Mouse (Mus musculus): ENCODE measurements at regions not wholly inside any gene's neighbourhood (a gene's known extent, or its start where the extent isn't known, plus 50 kb on each side); places are given as distances from the start of the nearest gene placed in this dataset.

GRCm38 (mm10) chr8:113439088-113439487 is 196.3 kb upstream of the Mon1b start:
- H3K4me1 ChIP-seq (ENCODE audit: control insufficient read depth, insufficient read depth, low read length): no peaks in the 10 kb centered on the region
- WGBS: 68% methylated on average over 7 of the region's 7 CpGs
- TF ChIP-seq CTCF (IDR thresholded peaks at IDR 0.05; ENCODE audit: insufficient read depth, low read depth, low read length) (no peak), POLR2A (IDR thresholded peaks at IDR 0.05; ENCODE audit: insufficient read depth, low read depth, low read length) (no peak)
- no peak overlapping the region for H3K27ac ChIP-seq (ENCODE audit: insufficient read depth, low read depth, low read length)
- no peak overlapping the region for H3K4me3 ChIP-seq (ENCODE audit: insufficient read depth, low read depth, low read length)

DNA sequence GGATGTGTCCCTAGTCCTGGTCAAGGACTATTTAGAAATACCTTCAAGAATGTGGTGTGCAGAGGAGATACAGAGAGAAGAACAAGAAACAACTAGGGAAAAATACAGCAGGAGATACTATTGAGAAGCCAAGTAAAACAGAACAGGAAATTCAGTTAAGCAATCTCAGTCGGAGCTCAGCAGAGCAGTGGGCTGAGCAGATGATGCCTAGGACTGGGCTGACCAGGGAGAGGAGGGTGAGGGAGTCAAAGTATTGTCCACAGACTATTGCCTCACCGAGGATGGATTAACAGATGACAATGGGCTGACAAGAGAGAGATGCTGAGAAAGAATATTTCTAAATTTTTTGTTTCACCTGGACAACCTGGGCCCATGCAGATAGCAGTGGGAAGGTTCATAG is 181.4 kb upstream of the Mon1b start:
- H3K4me1 ChIP-seq (ENCODE audit: control insufficient read depth, insufficient read depth, low read length): no peaks in the 10 kb centered on the region
- TF ChIP-seq POLR2A (IDR thresholded peaks at IDR 0.05; ENCODE audit: insufficient read depth, low read depth, low read length) (no peak), CTCF (IDR thresholded peaks at IDR 0.05; ENCODE audit: insufficient read depth, low read depth, low read length) (no peak)
- H3K4me3 ChIP-seq (ENCODE audit: insufficient read depth, low read depth, low read length): no peak overlapping the region
- 87% methylated on average over 2 of the region's 2 CpGs for WGBS
- no peak overlapping the region for H3K27ac ChIP-seq (ENCODE audit: insufficient read depth, low read depth, low read length)

DNA sequence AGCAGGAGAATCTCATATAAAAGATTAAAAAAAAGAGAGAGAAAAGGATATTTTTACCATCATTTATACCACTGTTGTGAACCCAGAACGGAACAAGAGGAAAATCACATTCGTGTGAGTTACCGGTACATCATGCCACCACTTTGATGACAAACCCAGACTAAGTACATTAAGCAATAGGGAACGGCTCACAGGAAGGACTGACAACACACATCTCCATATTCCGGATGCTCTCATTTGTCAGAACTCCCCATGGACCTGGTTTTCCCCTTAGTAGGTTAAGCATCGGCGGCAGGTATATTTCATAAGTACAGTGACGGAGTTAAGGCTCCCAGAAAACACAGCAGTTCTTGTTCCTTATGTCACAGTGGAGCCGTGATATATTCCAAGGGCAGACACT is 170.8 kb upstream of the Mon1b start:
- no peaks in the 10 kb centered on the region; the same call in 1 of the 2 replicates for H3K4me1 ChIP-seq (ENCODE audit: control insufficient read depth, insufficient read depth, low read length)
- no peak overlapping the region for H3K27ac ChIP-seq (ENCODE audit: insufficient read depth, low read depth, low read length)
- no peak for TF ChIP-seq CTCF (IDR thresholded peaks at IDR 0.05; ENCODE audit: insufficient read depth, low read depth, low read length)
- TF ChIP-seq POLR2A (IDR thresholded peaks at IDR 0.05; ENCODE audit: insufficient read depth, low read depth, low read length): no peak
- WGBS: 88% methylated on average over 9 of the region's 9 CpGs
- H3K4me3 ChIP-seq (ENCODE audit: insufficient read depth, low read depth, low read length): no peak overlapping the region

DNA sequence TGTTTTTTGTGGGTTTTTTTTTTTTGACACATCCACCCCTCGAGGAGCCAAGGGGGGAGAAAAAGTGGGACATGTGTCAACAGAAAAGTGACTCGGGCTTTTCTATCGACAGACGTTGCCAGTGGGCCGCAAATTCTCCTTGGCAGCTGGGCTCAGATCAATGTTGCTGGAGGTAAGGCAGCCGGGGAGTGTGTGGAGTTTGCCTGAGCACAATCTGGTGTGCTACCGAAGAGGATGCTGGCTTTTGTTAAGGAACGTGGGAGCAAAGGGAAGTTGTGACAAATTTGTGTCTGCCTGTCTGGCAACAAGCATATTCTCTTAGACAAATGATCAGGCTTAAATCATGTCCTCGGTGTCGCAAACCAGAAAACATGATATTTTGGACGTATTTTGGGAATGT is 170.2 kb upstream of the Mon1b start:
- Histone ChIP-seq H3K4me3 (ENCODE audit: insufficient read depth, low read depth, low read length) (no peak overlapping the region), H3K4me1 (ENCODE audit: control insufficient read depth, insufficient read depth, low read length) (peaks cover 2% of the 10 kb centered on the region; the same call in 1 of the 2 replicates), H3K27ac (ENCODE audit: insufficient read depth, low read depth, low read length) (no peak overlapping the region)
- TF ChIP-seq POLR2A (IDR thresholded peaks at IDR 0.05; ENCODE audit: insufficient read depth, low read depth, low read length) (no peak), CTCF (IDR thresholded peaks at IDR 0.05; ENCODE audit: insufficient read depth, low read depth, low read length) (no peak)
- WGBS: 84% methylated on average over 11 of the region's 11 CpGs

- 94% methylated on average over 9 of the region's 9 CpGs for WGBS
- Histone ChIP-seq H3K4me3 (ENCODE audit: insufficient read depth, low read depth, low read length) (no peak overlapping the region), H3K4me1 (ENCODE audit: control insufficient read depth, insufficient read depth, low read length) (peaks cover 2% of the 10 kb centered on the region; the same call in 1 of the 2 replicates), H3K27ac (ENCODE audit: insufficient read depth, low read depth, low read length) (no peak overlapping the region)
- TF ChIP-seq POLR2A (IDR thresholded peaks at IDR 0.05; ENCODE audit: insufficient read depth, low read depth, low read length) (no peak), CTCF (IDR thresholded peaks at IDR 0.05; ENCODE audit: insufficient read depth, low read depth, low read length) (no peak)
Observed at GRCm38 (mm10) chr8:113466683-113467082, 168.7 kb upstream of the Mon1b start.

DNA sequence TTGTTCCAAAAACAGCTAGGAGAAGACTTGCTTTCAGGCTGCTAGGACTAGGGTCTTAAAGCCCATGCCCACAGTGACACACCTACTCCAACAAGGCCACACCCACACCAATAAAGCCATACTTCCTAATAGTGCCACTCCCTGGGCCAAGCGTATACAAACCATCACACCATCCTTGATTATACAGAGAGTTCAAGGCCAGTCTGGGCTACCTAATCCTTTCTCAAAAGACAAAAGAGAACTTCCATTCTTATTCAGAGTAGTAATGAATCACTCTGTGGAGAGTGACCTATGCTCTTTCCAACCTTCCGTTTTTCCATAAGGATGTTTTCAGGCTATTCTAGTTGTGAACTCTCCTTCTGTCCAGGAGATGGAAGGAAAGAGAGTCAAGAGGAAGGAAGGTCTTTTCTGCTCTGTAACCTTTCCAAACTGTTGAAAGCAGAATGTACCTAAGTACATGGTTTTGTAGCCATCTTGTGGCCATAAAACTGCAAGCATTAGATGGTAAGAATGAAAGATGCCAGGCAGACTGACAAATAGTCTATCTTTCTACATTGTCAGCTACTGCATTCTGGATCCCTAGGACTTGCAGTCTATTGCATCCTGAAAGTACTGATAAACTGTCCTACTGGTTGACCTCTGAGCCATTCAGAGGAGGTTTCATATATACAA is 145.8 kb upstream of the Mon1b start:
- TF ChIP-seq POLR2A (IDR thresholded peaks at IDR 0.05; ENCODE audit: insufficient read depth, low read depth, low read length) (no peak), CTCF (IDR thresholded peaks at IDR 0.05; ENCODE audit: insufficient read depth, low read depth, low read length) (no peak)
- H3K4me1 ChIP-seq (ENCODE audit: control insufficient read depth, insufficient read depth, low read length): no peaks in the 10 kb centered on the region
- no peak overlapping the region for H3K27ac ChIP-seq (ENCODE audit: insufficient read depth, low read depth, low read length)
- H3K4me3 ChIP-seq (ENCODE audit: insufficient read depth, low read depth, low read length): no peak overlapping the region
- 84% methylated on average over 2 of the region's 2 CpGs for WGBS

DNA sequence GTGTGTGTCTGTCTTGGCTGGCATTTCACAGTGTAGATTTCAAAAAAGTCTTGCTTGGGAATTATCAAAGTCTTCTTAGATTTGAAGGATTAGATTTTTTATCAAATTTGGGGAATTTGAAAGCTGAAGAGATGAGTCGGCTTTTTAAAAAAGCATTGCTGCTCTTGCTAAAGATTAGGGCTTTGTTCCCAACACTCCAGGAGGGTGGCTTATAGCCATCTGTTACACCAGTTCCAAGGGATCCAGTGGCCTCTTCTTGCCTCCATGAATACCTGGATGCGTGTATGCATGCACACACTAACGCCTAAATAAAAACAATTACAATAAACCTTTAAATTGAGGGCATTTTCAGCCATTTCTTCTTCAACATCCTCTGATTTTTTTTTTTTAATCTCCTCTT is 144.5 kb upstream of the Mon1b start:
- 77% methylated on average over 3 of the region's 3 CpGs for WGBS
- TF ChIP-seq POLR2A (IDR thresholded peaks at IDR 0.05; ENCODE audit: insufficient read depth, low read depth, low read length) (no peak), CTCF (IDR thresholded peaks at IDR 0.05; ENCODE audit: insufficient read depth, low read depth, low read length) (no peak)
- H3K4me3 ChIP-seq (ENCODE audit: insufficient read depth, low read depth, low read length): no peak overlapping the region
- H3K4me1 ChIP-seq (ENCODE audit: control insufficient read depth, insufficient read depth, low read length): no peaks in the 10 kb centered on the region
- H3K27ac ChIP-seq (ENCODE audit: insufficient read depth, low read depth, low read length): no peak overlapping the region

DNA sequence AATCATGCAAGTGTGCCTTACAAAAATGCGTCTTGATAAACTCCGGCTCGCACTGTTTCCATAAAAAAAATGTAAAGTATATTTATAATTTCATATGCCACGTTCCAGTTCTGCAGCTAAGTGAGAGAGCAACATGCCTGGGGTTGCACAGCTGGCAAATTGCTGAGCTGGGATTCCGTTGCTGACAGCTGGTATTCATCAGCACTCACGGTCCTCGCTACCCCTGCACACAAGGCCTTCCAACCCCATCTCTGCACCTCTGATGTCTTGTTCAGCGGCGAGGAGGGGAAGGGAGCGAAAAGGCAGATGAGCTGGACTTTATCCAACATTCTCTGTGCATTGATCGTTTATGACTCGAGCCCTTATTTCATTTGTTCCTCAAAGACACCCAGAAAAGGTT is 138.5 kb upstream of the Mon1b start:
- H3K4me3 ChIP-seq (ENCODE audit: insufficient read depth, low read depth, low read length): no peak overlapping the region
- 55% methylated on average over 12 of the region's 12 CpGs for WGBS
- no peak overlapping the region for H3K27ac ChIP-seq (ENCODE audit: insufficient read depth, low read depth, low read length)
- peaks cover 2% of the 10 kb centered on the region; the same call in 1 of the 2 replicates for H3K4me1 ChIP-seq (ENCODE audit: control insufficient read depth, insufficient read depth, low read length)
- TF ChIP-seq CTCF (IDR thresholded peaks at IDR 0.05; ENCODE audit: insufficient read depth, low read depth, low read length): no peak
- no peak for TF ChIP-seq POLR2A (IDR thresholded peaks at IDR 0.05; ENCODE audit: insufficient read depth, low read depth, low read length)

DNA sequence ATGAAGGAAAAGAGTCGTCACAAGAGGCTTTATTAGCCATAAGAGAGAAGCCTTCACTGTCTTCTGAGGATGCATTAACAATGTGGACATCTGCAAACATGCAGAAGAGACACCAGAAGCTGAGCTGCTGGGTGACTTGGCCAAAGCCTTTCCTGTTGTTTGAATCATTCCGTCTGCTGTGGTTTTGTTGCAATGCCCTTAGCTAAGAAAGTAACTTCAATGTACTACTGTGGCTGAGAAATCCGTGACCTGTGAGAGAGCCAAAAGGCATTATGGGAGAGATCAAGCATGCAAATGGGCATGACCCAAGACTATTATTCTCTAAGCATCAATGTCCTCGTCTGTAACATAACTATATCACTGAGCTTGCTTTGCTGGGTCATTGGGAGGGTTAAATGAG is 132.7 kb upstream of the Mon1b start:
- Histone ChIP-seq H3K4me3 (ENCODE audit: insufficient read depth, low read depth, low read length) (no peak overlapping the region), H3K4me1 (ENCODE audit: control insufficient read depth, insufficient read depth, low read length) (no peaks in the 10 kb centered on the region), H3K27ac (ENCODE audit: insufficient read depth, low read depth, low read length) (no peak overlapping the region)
- WGBS: 81% methylated on average over 4 of the region's 4 CpGs
- no peak for TF ChIP-seq CTCF (IDR thresholded peaks at IDR 0.05; ENCODE audit: insufficient read depth, low read depth, low read length)
- TF ChIP-seq POLR2A (IDR thresholded peaks at IDR 0.05; ENCODE audit: insufficient read depth, low read depth, low read length): no peak
